Mouse (Mus musculus): Measurements from ENCODE around the gene Uck1.

Gene Uck1

DNA sequence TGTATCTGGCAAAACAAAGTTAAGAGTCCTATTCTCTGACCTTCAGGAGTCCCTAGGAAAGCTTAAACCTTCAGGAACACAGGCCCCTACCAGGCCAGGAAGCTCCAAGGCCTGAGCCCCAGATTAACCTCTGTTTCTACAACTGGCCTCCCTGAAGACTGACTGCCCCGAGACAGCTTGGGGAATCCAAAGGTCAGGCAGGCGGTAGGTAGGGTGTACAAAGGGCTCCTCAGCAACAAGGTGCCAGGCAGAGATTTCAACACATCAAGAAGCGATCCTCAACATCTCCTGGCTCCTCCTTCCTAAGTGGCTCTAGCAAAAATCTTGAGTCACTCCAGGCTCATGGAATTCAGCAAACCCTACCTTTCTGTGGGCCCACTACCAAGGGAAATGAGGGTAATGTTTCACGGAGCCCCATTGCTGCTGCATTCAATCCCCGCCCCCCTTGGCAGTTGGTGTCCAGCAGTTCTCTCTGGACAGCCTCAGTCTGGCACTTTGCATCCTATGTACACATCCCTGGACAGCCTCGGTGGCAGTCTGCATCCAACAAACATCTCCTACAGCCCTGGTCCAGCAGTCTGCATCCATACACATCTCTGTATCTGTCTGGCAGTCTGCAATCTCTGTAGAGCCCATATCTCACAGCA, 949 bp downstream of the Uck1 start:
- peak; percentile 47 for DNase-seq (ENCODE audit: low spot score)

DNA sequence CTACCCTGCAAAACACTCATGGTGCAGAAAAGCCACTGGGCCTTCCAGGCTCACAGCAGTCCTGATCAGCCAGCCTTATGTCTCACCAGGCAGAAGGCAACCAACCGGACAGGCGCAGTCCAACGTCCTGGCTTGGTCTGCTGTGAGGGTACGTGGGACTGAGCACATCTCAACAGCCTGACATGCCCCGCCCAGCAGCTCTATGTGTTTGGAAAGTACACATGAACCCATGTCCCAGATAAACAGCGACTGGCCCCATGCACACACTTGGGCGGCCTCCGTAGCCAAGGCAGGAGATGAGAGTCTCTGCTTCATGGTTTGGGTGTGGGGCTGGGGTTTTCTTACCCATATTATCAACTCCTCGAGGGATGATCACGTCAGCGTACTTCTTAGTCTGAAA, 3.7 kb downstream of the Uck1 start:
- DNase-seq (ENCODE audit: low spot score) = no peak

DNA sequence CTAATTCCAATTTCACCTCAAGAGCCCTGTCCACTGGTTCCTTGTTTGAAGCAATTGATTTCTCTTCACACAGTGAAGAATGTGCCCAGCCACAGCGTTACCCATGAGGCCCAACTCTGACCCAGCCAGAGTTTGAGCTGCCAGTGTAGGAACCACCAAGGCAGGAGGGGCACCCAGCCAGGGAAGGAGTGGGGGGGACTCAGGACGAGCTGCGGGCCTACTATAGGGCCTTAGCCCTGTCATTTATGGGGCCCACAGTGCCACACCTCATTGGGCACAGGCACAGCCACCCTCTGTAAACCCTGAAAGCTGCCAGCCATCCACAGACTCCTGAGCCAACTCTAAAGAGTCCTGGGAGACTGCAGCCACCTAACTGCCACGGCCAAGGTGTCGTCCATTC, 5.4 kb downstream of the Uck1 start:
- no peak for DNase-seq (ENCODE audit: low spot score)

DNA sequence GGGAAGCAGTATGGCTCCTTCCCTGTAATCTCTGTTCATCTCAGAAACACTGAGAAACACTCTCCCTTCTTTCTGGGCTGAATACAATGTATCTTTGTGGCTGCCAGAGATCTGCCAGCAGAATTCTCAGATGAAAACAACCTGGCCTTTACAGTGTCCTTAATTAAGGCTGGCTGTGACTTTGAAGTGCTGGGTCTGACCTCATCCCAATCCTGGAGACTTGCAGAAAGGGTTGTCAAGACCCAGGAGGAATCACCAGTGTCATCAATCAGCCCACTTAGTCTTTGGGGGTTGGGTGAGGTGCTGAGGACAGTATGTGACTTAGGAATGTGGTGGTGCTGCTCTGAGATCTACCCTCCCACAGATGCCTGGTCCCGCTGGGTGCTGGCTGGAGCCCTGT, 6.6 kb downstream of the Uck1 start:
- no peak for DNase-seq (ENCODE audit: low spot score)

DNA sequence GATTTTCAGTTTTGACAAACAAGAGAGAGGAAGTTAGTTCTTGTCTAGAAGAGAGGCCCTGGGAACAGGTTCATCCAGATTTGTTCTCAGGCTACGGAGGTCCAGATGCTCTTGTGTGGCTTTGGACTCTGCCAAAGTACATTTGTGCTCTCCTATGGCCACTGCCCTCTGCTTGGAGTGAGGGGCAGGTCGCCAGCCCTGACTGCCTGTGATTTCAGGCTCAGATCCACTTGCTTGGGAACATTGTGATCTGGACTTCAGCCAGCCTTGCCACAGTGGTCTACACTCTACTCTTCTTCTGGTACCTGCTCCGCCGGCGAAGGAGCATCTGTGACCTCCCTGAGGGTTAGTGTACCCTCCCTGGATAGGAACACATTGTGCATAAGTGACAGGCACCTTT, 7.3 kb downstream of the Uck1 start:
- DNase-seq (ENCODE audit: low spot score) = no peak

DNA sequence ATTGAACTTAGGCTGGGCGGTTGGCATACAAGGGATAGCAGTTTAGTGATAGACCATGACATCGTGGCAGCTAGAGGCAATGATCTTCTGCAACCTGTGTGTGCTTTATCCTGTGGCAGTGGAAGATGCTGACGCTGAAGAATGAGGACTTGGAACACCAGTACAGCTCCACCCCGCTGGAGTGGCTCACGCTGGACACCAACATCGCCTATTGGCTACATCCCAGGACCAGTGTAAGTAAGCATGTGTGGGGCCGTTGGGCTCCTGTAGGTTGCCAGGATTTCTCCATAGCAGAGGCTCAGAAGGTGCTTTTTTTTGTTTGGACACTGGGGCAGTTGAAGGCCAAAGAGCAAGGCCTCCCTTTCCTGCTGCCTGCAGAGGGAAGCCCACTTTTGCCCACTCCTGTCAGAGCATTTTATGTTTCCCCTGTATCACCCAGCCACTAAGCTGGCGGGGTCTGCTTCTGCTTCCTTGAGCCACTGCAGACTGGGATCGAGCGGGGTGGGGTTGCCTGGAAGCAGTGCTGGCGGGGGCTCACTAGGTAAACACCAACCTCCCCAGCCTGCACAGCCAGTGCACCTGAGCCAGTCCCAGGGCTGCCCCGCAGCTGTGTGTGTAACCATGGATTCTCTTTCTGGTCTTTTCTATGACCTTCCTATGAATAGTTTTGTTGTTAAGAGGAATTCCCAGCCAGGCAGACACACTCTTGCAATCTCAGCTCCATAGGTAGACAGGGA, 8.0 kb downstream of the Uck1 start:
- DNase-seq (ENCODE audit: low spot score) = no peak

DNA sequence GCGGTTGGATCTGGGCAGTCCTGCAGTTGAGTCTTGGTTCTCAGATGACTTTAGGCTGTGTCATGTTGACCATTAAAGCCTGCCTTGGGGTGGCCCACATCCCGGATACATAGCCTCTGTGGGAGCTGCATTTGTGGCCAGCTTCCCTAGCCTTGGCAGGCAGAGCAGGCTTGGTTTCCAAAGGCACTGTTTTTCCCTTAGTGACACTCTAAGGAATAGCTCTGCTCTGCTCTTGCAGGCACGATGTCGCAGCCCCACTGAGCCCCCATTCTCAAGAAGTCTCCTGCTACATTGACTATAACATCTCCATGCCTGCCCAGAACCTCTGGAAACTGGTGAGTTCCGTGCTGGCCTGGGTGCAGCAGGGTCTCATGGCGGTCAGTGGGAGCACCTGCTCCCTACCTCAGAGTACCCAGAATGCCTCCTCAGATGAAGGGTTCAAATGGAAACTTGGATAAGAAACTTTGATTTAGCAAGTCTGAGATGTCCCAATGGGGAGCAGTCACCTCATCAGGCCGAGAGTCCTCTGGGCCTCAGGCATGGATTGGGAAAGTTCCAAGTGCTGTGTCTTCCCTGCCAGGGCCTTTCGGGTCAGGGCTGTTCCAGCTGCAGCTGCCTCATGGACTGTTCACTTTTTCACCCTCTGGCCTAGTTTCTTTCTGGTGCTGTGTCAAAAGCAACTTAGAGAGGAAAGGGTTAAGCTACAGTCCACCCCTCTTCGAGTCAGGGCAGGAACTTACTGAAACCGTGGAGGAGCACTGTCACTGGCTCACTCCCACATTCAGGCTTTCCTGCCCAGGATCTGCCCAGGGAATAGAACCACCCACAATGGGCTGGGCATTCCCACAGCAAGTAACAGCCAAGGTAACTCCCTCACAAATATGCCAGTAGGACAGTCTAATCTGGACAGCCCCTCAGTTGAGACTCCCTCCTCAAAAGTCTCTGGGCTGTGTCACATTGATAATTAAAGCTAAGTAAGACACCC, 11.3 kb downstream of the Uck1 start:
- no peak for DNase-seq (ENCODE audit: low spot score)

DNA sequence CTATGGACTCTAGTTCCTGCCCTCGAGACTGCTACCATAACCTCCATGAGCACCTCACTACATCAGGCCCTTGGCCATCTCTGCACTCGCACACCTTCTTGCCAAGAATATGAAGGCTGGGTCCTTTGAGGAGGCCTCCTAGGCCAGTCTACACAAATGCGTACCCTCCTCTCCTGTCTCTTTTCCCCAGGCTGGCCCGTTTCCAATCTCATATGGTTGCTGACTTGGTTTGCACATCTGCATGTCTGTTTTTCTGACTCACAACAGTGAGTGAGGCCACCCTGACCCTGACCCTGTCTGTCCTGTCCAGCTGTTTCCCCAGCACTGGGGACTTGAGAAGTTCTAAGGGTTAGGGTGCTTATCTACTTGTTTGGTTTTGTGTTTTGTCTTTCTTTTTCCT, 13.2 kb downstream of the Uck1 start:
- no peak for DNase-seq (ENCODE audit: low spot score)

DNA sequence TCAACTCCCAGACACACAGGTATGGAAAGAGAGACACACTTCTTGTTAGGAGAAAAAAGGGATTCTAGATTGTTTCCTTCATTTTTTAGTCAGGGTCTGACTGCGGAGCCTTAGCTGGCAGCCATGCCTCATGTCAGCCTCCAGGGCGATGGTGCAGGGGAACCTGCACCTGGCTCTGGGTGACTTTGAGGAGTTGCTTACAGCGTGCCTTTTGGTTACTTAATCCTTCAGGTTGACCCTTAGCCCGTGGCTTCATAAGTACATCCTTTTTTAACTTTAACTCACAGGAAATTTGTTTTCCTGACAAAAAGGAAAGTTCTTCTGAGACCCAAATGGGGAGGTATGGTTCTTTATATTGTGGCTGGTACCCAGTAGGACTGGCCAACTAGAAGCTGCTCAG, 17.0 kb downstream of the Uck1 start:
- no peak for DNase-seq (ENCODE audit: low spot score)

DNA sequence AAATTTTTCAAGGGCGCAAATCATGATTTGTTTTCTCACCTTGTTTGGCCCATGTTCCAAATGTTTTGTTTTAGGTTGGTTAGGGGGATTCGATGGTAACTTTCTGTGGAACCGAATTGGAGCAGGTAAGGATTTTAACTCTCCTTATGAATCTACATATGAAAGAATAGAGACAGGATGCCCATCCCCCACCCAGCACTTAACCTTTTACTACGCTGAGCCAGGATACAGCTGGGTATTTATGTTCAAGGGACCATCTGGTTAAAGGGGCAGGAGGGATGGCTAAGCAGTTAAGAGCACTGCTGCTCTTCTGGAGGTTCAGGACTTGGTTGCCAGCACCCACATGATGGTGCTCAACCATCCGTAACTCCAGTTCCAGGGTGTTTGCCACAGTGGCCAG, 19.4 kb downstream of the Uck1 start:
- no peak for DNase-seq (ENCODE audit: low spot score)

DNA sequence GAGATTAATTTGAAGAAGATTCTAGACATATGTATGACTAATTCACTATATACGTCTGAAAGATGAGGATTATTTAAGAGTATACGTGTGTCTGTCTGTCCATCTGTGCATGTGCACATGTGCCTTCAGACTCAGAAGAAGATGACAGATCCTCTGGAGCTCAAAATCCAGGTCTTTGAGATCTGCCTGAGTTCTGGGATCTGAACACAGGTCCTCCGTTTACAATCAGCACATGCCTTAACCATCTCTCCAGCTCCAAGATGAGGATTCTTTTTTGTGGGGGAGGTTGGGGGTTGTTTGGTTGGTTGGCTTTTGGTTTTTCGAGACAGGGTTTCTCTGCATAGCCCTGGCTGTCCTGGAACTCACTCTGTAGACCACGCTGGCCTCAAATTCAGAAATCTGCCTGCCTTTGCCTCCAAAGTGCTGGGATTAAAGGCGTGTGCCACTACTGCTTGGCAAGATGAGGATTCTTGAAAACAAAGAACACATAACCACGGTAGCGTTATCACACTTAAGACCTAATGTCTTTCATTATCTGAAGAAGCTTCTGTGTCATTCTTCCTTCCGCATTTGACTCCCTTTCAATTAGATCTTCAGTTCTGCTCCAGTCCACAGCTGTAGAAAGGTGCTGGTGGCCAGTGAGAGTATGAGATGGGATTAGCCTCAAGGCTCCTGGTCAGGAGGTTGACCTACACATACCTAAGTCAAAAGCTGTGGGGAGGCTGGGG, 21.1 kb downstream of the Uck1 start:
- no peak for DNase-seq (ENCODE audit: low spot score)

DNA sequence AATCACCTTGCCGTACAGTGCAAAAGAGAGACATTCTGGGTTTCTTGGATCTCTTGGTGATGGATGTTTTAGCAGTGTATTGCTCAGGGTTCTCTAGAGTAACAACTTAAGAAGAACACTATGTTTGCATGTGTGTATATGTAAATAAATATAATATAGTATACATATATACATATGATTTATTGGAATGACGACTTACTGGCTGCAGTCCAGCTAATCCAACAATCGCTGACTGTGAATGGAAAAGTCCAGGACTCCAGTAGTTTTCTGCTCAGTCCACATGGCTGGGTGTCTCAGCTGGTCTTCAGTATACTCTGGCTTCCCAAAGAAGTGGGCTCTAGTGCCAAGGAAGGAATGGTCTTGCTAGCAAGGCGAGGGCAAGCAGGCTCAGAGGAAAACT, 22.4 kb downstream of the Uck1 start:
- no peak for DNase-seq (ENCODE audit: low spot score)

DNA sequence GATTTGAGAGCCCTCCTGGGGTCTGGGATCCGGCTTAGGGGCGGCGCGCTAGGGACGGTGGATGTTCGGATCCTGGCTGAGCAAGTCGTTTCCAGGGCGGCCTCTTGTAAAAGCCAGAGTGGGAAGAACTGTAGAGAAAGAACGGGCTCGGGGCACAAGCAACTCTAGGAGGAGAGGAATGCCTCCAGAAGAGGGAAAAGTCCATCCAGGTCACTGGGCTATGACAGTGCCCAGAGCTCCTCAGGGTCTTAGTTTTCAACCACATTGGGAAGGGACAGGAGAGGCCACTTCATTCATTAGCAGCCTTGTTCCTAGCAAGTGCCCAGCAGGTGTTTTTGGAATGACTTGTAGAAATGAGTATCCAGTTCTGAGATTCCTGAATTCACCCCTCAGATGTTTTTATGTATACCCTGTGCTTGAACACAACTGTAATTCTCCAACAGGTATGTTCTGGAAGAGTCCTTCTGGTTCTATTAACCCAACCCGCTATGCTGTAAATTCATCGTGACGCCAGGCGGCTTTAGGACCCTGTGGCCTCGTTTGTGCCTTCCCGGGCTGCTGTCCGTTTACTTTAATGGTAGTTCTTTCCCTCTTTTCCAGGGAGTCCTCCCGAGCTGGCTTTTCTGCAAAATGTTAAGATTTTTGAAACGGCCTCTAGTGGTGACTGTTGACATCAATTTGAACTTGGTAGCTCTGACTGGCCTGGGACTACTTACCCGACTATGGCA, 23.0 kb downstream of the Uck1 start:
- peak; percentile 70 for DNase-seq (ENCODE audit: low spot score)

DNA sequence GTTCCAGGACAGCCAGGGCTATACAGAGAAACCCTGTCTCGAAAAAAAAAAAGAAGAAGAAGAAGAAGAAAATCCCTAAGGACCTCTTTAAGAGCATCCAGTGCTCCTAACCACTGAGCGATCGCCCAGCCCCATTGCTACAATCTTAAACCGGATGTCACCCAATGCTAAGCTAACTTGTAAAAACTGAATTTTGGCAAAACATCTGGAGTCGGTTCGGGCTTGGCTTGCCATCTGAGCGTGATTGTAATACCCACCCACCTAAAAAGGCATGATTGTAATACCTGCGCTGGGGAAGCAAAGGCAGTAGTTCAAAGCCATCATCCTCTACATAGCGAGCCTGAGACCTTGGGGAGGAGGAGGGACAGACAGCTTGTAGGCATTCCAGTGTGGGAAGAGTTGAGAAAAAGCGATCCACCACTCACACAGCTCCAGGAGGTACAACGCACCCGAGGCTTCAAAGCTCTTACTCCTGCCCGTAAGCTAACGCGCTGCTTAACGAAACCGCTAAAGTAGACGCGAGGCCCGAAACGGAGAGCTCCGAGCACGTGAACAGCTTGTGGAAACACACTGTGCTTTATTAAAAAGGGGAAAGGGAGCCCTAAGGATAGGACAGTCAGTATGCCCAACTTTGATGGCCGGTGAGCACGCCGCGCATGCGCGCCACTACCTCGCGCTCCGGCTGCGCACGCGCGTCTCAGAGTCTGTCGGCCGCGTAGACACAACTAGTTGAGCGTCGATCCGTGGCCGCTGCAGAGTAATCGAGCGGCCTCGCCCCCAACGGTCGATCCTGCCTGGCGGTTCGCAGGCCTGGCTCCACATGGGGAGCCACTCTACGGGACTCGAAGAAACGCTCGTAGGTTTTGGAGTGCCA, 23.8 kb downstream of the Uck1 start, which contains the start of gene Pomt1:
Gene Pomt1, plus strand, starts transcription at position 705 of the 874 bp plus-strand sequence.
- DNase-seq (ENCODE audit: low spot score) = peak; percentile 91

DNA sequence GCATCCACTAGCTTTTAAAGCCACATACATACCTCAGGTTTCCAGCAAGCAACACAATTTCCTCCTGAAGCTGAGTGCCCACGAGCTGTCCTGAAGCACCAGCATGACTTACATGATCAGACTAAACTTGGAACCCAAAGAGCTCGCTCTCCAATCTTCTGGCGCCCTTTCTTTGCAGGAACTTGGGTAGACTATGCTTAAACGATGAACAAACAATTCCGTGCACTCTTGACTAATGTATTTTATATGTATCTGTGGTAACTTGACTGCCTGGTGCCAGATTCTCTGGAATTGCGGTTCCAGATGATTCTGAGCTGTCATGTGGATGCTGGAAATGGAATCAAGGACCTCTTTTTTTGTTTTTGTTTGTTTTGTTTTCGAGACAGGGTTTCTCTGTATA, 24.5 kb downstream of the Uck1 start:
- DNase-seq (ENCODE audit: low spot score) = no peak

DNA sequence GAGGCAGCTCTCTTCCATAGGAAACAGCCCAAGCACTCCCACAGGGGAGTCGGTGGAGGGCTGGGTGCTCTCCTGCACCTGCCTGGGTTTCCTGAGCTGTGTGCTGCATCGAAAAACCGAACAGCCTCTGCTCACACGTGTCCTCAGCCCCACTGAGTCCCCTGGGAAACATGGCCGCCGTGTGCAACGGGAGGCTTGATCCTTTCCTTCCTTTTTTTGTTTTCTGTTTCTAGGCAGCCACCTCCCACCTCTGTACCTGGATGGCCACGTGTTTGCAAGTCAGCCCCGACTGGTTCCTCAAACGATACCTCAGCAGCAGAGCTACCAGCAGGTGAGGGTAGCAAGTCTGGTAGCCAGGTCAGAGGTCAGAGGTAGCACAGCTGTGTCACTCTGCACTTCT, 37.9 kb downstream of the Uck1 start:
- no peak for DNase-seq (ENCODE audit: low spot score)

DNA sequence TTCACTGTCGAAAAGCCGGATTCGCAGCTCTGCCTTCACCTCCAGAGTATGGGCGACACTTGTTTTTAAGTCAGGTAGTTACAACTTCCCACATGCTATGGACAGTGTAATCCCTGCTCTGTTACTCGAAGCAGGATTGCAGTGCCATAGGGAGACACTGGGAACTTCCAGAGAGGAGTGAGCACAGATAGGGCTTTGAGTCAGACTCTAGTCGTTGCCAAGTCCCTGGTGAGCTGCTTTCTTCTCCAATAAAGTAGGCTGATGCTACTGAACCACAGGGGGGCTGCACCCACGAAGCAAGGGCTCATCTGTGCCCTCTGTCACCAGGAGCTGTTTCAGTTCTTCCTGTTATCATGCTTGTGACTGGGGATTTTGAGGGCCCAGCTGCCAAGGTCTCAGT, 38.4 kb downstream of the Uck1 start:
- DNase-seq (ENCODE audit: low spot score) = no peak

DNA sequence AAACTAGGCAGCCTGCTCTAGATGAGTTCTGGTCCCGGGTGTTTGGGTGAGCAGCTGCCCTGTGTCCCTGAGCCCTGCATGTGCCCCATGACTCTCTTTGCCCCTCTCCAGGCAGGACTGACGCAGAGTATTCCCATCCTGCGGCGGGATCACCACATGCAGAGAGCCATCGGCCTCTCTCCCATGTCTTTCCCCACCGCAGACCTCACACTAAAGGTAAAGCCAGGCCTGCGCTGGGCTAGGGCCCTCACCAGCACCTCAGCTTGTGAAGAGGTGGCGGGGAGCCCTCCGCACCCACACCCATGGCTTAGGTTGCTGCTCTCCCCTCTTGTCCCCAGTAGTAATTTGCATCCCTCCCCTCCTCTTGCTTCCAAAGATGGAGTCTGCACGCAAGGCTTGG, 39.0 kb downstream of the Uck1 start:
- DNase-seq (ENCODE audit: low spot score) = no peak

DNA sequence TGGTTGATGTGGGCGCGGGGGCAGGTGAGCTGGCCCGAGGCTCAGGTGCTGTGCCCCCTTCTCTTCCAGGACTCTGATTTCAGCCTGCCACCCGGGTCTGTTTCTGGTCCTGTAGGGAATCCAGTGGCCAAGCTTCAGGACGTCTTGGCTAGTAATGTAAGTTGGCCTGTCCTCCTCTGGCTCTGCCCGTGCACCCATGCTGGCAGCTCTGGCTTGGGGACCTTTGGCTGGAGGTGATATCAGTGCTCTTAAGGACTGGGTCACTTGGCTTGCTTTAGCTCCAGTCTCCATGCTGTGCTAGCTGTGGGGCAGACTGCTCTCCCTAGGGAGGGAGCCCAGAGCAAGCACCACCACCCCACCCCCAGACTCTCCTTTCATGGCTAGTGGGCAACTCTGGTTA, 39.9 kb downstream of the Uck1 start:
- DNase-seq (ENCODE audit: low spot score) = no peak

DNA sequence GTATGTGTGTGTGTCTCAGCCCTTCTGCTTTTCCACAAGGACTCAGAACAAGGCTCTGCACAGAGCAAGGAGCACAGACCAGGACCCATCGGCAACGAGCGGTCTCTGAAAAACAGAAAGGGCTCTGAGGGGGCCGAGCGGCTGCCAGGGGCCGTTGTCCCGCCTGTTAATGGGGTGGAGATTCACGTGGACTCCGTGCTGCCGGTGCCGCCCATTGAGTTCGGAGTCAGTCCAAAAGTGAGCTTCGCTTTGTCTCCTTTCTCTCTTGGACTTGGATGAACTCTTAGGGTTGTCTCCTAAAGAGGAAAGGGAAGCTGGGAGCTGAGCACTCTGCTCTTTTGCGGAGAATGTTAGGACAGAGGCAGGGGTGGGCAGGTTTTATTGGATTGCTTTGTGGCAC, 40.5 kb downstream of the Uck1 start:
- no peak for DNase-seq (ENCODE audit: low spot score)

Data from yolk sac, embryonic 10.5 days (tissue).